ENCODE assay signal across 27 mouse cellular contexts in genomic region chr16:76085363-76085762, GRCm38 (mm10).
"Had no signal": no experiment of that assay in that cellular context is flagged by ENCODE, and none has a peak within 500 bp of the region (broad histone marks: within the 10 kb centered on the region; RNA-seq: fewer than 3 reads in every experiment).

No protein-coding gene starts in this region.

- H3K4me1 ChIP-seq: heart, embryonic 10.5 days; heart, embryonic 12.5 days; hindbrain, embryonic 10.5 days; hindbrain, embryonic 12.5 days; intestine, embryonic 15.5 days; limb, embryonic 13.5 days; limb, embryonic 15.5 days; liver, embryonic 12.5 days had no signal

- H3K27me3 ChIP-seq: heart, embryonic 12.5 days; hindbrain, embryonic 12.5 days; intestine, embryonic 15.5 days; limb, embryonic 13.5 days; limb, embryonic 15.5 days; liver, embryonic 12.5 days had no signal

- DNase-seq: gastrocnemius, adult 2 months; gastrocnemius, postnatal 10 days; gastrocnemius, postnatal 25 days; heart, postnatal 10 days; heart, postnatal 4 days; kidney, adult 18-20 months; kidney, adult 8-10 months; kidney, postnatal 10 days; kidney, postnatal 25 days; kidney, postnatal 4 days; layer of hippocampus, adult 9-11 months; layer of hippocampus, postnatal 36 days; left cerebral cortex, postnatal 4 days had no signal

- H3K27ac ChIP-seq: gastrocnemius, adult 2 months; heart, embryonic 10.5 days; hindbrain, embryonic 10.5 days; hindbrain, embryonic 12.5 days; hindbrain, embryonic 14.5 days; intestine, embryonic 15.5 days; layer of hippocampus, adult 2 months; limb, embryonic 13.5 days; limb, embryonic 15.5 days; liver, embryonic 12.5 days; liver, embryonic 14.5 days had no signal

- H3K4me2 ChIP-seq: heart, embryonic 12.5 days; hindbrain, embryonic 12.5 days; hindbrain, embryonic 14.5 days; intestine, embryonic 15.5 days; limb, embryonic 13.5 days; limb, embryonic 15.5 days; liver, embryonic 12.5 days had no signal

- H3K36me3 ChIP-seq: heart, embryonic 10.5 days; heart, embryonic 12.5 days; hindbrain, embryonic 10.5 days; hindbrain, embryonic 12.5 days; intestine, embryonic 15.5 days; limb, embryonic 13.5 days; limb, embryonic 15.5 days; liver, embryonic 12.5 days had no signal

- H3K9ac ChIP-seq: heart, embryonic 12.5 days; hindbrain, embryonic 12.5 days; hindbrain, embryonic 14.5 days; intestine, embryonic 15.5 days; limb, embryonic 13.5 days; limb, embryonic 15.5 days; liver, embryonic 12.5 days; liver, embryonic 14.5 days had no signal

- H3K9me3 ChIP-seq: heart, embryonic 10.5 days; hindbrain, embryonic 10.5 days; hindbrain, embryonic 12.5 days; intestine, embryonic 15.5 days; limb, embryonic 15.5 days; liver, embryonic 12.5 days had no signal

- ATAC-seq: hindbrain, embryonic 16.5 days; inflammation-experienced regulatory T-cells, adult 6 months; intestine, embryonic 15.5 days; intestine, postnatal 0 days; liver, embryonic 12.5 days had no signal

- H3K4me3 ChIP-seq: gastrocnemius, adult 2 months; heart, embryonic 10.5 days; heart, embryonic 12.5 days; hindbrain, embryonic 10.5 days; hindbrain, embryonic 12.5 days; intestine, embryonic 15.5 days; layer of hippocampus, adult 2 months; limb, embryonic 13.5 days; limb, embryonic 15.5 days; liver, embryonic 12.5 days had no signal
